Mouse (Mus musculus) C2C12 (cell line): Measurements from ENCODE around the gene Slc22a15. TPM values are rescaled to one million over a fixed set of nuclear protein-coding genes. Genes with fewer than 3 reads are reported as not detected.

Experiments used
- H3K27me3 ChIP-seq: one replicate; pipeline ENCODE4 v1.6.1; 2011; ENCODE audit not compliant: control insufficient read depth, insufficient read depth, insufficient read length
- H3K36me3 ChIP-seq: one replicate; pipeline ENCODE4 v1.6.1; 2011; ENCODE audit not compliant: control insufficient read depth, insufficient read depth
- H3K4me3 ChIP-seq: one replicate; pipeline ENCODE4 v1.5.1; 2011; ENCODE audit warnings: mild to moderate bottlenecking, control low read depth; ENCODE audit not compliant: poor library complexity, insufficient read depth, severe bottlenecking
- H3K79me2 ChIP-seq: one replicate; pipeline ENCODE4 v1.6.1; 2011; ENCODE audit not compliant: control insufficient read depth, insufficient read depth
- H3K79me3 ChIP-seq: one replicate; pipeline ENCODE4 v1.6.1; 2011; ENCODE audit warnings: low read depth, control low read depth
- H3ac ChIP-seq: one replicate; pipeline ENCODE3; 2011; ENCODE audit warnings: low read depth; ENCODE audit not compliant: control insufficient read depth, insufficient read length
- CEBPB ChIP-seq: IDR thresholded peaks from one replicate; pipeline ENCODE4 v1.6.1; 2011; ENCODE audit warnings: low read depth, mild to moderate bottlenecking, control low read depth, moderate library complexity
- CTCF ChIP-seq: IDR thresholded peaks from one replicate; pipeline ENCODE4 v1.5.1; 2011; ENCODE audit not compliant: control insufficient read depth, insufficient read depth, insufficient read length
- FOSL1 ChIP-seq: IDR thresholded peaks from one replicate; pipeline ENCODE4 v1.8.0; 2011; ENCODE audit warnings: mild to moderate bottlenecking, low read length; ENCODE audit not compliant: poor library complexity, insufficient read depth, severe bottlenecking
- MAX ChIP-seq: IDR thresholded peaks from one replicate; pipeline ENCODE4 v1.6.1; 2011; ENCODE audit warnings: mild to moderate bottlenecking, control low read depth
- MYOD1 ChIP-seq: IDR thresholded peaks from one replicate; pipeline ENCODE4 v1.6.1; 2011; ENCODE audit warnings: low read depth; ENCODE audit not compliant: control insufficient read depth, insufficient read length
- MYOG ChIP-seq: IDR thresholded peaks from one replicate; pipeline ENCODE4 v1.6.1; 2011; ENCODE audit not compliant: control insufficient read depth, insufficient read length; ENCODE audit errors: extremely low read depth
- USF1 ChIP-seq: IDR thresholded peaks from one replicate; pipeline ENCODE4 v1.6.1; 2011; ENCODE audit warnings: low read depth, mild to moderate bottlenecking, control low read depth, moderate library complexity
- polyA plus RNA-seq: library from polyadenylated mRNA; unstranded; fragments of >200 nt; fragmentation: generic; extraction: Trizol; gene quantifications from one replicate; pipeline ENCODE4 v1.2.1, GENCODE M21; 2012; ENCODE audit warnings: missing spikeins

The Slc22a15 gene
- polyA plus RNA-seq, 1 experiment, result 7.9 TPM

DNA sequence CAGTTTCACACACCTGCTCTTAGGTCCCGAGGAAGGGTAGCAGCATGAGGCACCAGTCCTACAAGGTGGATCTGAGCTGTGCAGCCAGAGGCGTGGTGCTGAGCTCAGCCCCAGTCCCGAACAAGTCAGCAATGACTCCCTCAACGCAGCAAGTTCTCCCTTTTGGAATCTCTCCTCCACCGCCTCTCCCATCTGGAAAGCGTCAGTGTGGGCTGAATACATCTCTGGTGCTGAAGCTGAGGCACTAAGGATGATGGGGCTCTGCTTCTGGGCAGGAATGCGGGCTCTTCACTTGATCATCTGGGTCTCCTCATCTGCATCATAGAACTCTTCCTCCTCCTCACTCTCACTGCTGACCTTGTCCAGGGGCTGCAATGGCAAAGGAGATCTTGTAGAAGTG is 64.1 kb downstream of the Slc22a15 start:
- no peak overlapping the region for H3K4me3 ChIP-seq
- H3K79me3 ChIP-seq, result no peaks in the 10 kb centered on the region
- no peak overlapping the region for H3ac ChIP-seq
- no peaks in the 10 kb centered on the region for H3K79me2 ChIP-seq
- TF ChIP-seq USF1 (no peak), CTCF (no peak), MYOG (no peak), CEBPB (no peak), MYOD1 (no peak), MAX (no peak), FOSL1 (no peak)
- no peaks in the 10 kb centered on the region for H3K27me3 ChIP-seq
- no peaks in the 10 kb centered on the region for H3K36me3 ChIP-seq

DNA sequence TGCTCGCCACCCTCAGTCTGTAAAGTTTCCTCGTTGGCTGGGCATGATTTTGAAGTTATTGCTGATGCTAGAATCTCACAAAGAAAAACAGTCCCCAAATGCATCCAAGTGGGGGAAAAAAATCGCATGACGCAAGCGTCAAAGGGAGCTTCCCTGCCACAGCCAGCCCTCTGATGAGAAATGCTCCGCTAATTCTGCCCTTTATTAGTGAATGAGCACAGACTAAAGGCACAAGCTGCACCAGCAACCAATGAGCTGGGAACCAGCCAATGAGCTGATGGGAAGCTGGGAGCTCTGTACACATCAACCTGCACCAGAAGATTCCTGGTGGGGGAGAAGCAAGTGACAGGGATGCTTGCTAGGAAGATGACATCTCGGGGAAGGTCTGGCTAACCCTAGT is 64.5 kb downstream of the Slc22a15 start:
- Histone ChIP-seq H3K27me3 (no peaks in the 10 kb centered on the region), H3ac (no peak overlapping the region), H3K79me2 (no peaks in the 10 kb centered on the region), H3K4me3 (no peak overlapping the region), H3K79me3 (no peaks in the 10 kb centered on the region), H3K36me3 (no peaks in the 10 kb centered on the region)
- TF ChIP-seq USF1 (no peak), CEBPB (no peak), MYOG (no peak)

DNA sequence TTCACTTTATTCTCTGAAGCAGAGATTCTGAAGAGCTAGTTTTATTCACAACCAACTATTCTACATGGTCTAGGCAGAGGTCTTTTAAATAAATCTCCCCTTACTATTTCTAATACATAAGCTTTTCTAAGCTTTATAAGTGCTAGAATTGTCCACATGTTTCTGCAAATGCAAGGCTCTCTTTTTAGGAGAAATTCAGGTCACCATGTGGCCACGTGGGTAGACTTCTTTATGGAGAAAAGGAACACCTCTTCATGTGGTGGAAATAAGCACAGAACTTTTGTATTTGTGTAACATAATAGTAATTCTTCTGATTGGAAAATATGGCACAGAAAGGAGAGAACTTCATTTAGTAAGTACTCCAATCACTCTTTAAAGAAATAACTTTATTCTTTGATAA is 70.2 kb downstream of the Slc22a15 start:
- Histone ChIP-seq H3K79me2 (no peaks in the 10 kb centered on the region), H3K79me3 (no peaks in the 10 kb centered on the region), H3K27me3 (no peaks in the 10 kb centered on the region), H3ac (no peak overlapping the region), H3K36me3 (no peaks in the 10 kb centered on the region), H3K4me3 (no peak overlapping the region)
- TF ChIP-seq CTCF, result no peak

DNA sequence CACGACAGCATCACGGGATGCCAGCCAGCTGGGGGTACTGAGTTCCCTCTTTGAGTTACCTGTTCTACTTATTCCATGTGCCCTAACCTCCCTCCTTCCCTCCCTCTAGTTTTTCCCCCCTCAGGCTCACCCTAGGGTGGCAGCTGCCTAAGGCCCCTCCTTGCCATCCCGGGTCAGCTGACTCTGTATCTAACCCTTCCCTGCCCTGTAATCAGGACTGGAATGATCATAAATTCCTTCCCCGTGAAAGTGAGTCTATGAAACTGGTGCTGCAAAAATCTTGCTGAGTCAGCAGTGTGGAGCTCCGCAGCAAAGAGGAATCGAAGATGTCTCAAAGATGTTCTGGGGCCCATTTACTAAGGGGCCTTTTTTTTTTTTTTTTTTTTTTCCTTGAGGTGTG is 72.9 kb downstream of the Slc22a15 start:
- H3ac ChIP-seq, result no peak overlapping the region

DNA sequence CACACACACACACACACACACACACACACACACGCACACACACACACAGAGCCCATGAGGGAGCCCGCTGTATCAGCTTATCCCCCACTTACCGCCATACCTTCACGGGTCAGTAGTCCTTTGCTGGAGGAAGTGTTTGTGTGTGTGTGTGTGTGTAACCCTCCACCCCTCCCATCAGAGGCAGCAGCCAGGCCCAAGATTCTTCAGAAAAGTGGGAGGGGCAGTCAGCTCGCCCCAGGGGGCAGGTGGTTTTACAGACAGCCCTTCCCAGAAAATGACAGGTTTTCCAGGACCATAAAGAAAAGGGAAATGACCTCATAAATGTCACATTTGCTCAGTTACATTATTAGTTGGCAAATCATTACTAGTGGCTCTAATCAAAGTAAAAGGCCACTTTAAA is 75.4 kb downstream of the Slc22a15 start, which contains the start of gene Mab21l3:
Mab21l3 (minus strand) TSS at position 144 of the 400 bp plus-strand sequence.
- Histone ChIP-seq H3ac (no peak within 1 kb of the TSS), H3K79me2 (no peaks in the 10 kb centered on the region)

More for the DNA sequence above, 72.9 kb downstream of the Slc22a15 start:
- no peaks in the 10 kb centered on the region for H3K36me3 ChIP-seq
- no peaks in the 10 kb centered on the region for H3K79me2 ChIP-seq
- H3K79me3 ChIP-seq, result no peaks in the 10 kb centered on the region
- no peak overlapping the region for H3K4me3 ChIP-seq
- no peak for TF ChIP-seq MYOD1
- no peak for TF ChIP-seq MAX
- TF ChIP-seq MYOG, result no peak
- TF ChIP-seq FOSL1, result no peak
- no peak for TF ChIP-seq CTCF
- no peak for TF ChIP-seq CEBPB
- no peak for TF ChIP-seq USF1
- no peaks in the 10 kb centered on the region for H3K27me3 ChIP-seq

DNA sequence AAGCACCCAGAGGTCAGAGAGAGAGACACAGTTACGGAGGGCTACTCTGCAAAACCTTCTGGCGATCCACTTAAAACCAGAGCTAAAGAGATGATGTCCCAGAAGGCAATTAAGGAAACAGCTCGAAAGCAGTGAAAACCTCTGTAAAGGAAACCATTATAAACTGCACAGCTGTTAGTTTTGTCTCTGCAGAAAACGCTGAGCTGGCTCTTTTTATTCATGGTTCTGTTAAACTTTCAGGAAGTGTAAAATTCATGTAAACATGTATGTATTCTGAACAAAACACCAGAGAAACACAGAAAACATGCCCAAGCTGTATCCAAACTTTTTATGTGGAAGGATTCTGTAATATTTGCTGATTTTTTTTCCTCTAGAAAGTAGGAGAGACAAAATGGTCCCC is 78.2 kb downstream of the Slc22a15 start:
- no peak overlapping the region for H3K4me3 ChIP-seq
- H3K79me2 ChIP-seq, result no peaks in the 10 kb centered on the region
- no peaks in the 10 kb centered on the region for H3K36me3 ChIP-seq
- TF ChIP-seq MYOD1, result no peak
- no peak for TF ChIP-seq CEBPB
- H3K27me3 ChIP-seq, result no peaks in the 10 kb centered on the region
- no peaks in the 10 kb centered on the region for H3K79me3 ChIP-seq
- H3ac ChIP-seq, result no peak overlapping the region

More for the DNA sequence above, 75.4 kb downstream of the Slc22a15 start, which contains the start of gene Mab21l3:
- H3K79me3 ChIP-seq, result no peaks in the 10 kb centered on the region
- H3K4me3 ChIP-seq, result no peak within 1 kb of the TSS
- H3K36me3 ChIP-seq, result no peaks in the 10 kb centered on the region
- H3K27me3 ChIP-seq, result no peaks in the 10 kb centered on the region
- no peak for TF ChIP-seq MYOD1
- no peak for TF ChIP-seq CTCF
- TF ChIP-seq FOSL1, result no peak
- no peak for TF ChIP-seq USF1
- no peak for TF ChIP-seq MYOG
- no peak for TF ChIP-seq CEBPB
- no peak for TF ChIP-seq MAX
